Mouse (Mus musculus): ENCODE data around the gene Adap2.
"Not testable (repeated sequence)": the region's sequence is repeated elsewhere in the genome, so short reads cannot be mapped to it uniquely, and the experiment has no call there.

Gene Adap2

GRCm38 (mm10) chr11:80159018-80159417 is 5.1 kb downstream of the Adap2 start:
- no peak for ATAC-seq (ENCODE audit: low TSS enrichment)

GRCm38 (mm10) chr11:80161041-80161440 is 7.1 kb downstream of the Adap2 start:
- no peak for ATAC-seq (ENCODE audit: low TSS enrichment)

GRCm38 (mm10) chr11:80163362-80164116 is 9.6 kb downstream of the Adap2 start:
- ATAC-seq (ENCODE audit: low TSS enrichment), result no peak

- ATAC-seq (ENCODE audit: low TSS enrichment), result no peak
Observed at GRCm38 (mm10) chr11:80164224-80164623, 10.3 kb downstream of the Adap2 start.

DNA sequence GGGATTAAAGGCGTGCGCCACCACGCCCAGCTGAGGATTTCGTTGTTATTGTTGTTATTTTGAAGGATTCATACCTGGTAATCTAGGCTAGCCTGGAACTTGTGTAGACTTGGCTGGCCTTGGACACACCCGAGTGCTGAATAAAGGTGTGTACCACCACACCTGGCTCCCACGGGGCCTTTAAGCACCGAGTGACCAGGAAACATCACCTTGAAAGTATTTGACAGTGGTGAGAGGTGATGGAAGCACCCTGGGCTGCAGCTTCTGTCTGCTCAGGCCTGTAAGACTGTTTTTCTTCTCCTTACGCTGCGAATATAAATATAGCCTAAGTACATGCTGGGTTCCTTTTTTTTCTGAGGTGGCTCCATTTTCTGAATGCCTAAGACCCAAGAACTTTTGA is 14.2 kb downstream of the Adap2 start:
- ATAC-seq (ENCODE audit: low TSS enrichment), result no peak

DNA sequence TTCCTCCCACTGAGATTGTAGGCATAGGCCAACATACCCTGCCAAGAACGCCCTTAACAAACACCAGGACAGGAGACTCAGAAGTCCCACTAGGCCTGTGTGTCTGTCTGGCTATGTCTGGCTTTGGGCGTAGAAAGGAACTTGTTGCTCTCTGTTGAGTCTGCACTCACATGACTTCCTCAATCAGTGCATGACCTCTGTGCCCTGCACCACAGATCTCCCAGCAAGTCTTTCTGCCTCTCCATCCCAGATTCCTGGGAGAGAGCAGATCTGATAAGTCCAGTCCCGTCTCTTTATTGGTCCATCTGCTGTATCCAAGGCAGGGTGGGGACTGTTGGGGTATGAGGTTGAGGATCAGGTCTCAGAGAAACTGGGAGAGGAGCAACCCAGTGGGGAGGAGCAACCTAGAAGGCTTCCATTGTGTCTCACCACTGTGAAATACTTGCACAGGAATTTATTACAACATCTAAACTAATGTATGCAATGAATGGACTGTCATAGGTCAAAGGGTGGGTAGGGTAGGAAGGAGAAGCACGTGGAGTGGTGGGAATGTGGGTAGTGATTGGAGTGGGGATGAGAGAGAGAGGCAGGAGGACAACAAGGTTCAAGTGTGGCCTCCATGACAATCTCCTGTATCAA is 14.8 kb downstream of the Adap2 start:
- no peak for ATAC-seq (ENCODE audit: low TSS enrichment)

DNA sequence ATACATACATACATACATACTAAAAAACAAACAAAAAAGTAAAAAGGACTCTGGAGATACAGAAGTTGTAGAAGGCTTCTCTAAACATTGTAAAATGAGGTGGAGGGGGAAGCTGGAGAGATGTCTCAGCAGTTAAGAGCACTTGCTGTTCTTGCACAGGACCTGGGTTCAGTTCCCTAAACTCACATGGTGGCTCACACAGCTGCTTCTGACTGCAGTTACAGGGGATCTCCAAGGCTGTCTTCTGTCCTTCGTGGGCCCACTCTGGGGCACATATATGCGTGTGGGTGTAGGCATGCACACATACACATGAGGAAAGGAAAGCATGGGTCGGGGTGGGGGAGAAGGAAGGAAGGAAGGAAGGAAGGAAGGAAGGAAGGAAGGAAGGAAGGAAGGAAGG is 15.7 kb downstream of the Adap2 start:
- ATAC-seq (ENCODE audit: low TSS enrichment), result no peak

- no peak for ATAC-seq (ENCODE audit: low TSS enrichment)
Observed at GRCm38 (mm10) chr11:80170351-80170750, 16.4 kb downstream of the Adap2 start.

DNA sequence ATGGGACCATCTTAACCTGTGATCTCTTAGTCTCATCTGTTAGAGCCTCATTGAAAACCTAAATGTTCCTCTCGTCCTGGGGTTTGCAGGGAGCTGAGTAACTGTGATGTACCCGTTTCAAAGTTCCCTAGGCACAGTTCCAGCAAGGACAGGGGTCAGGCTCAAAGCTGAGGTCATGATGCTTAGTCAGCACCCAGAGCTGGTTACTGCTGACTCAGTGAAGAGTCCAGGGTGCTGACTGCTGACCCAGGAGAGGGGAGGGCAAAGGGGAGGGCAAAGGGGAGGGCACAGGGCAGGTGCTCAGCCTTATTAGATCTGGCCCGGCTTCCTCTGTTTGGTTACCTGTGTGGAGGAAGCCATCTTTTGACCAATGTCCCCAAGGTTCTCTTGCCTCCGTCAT is 18.0 kb downstream of the Adap2 start:
- no peak for ATAC-seq (ENCODE audit: low TSS enrichment)

DNA sequence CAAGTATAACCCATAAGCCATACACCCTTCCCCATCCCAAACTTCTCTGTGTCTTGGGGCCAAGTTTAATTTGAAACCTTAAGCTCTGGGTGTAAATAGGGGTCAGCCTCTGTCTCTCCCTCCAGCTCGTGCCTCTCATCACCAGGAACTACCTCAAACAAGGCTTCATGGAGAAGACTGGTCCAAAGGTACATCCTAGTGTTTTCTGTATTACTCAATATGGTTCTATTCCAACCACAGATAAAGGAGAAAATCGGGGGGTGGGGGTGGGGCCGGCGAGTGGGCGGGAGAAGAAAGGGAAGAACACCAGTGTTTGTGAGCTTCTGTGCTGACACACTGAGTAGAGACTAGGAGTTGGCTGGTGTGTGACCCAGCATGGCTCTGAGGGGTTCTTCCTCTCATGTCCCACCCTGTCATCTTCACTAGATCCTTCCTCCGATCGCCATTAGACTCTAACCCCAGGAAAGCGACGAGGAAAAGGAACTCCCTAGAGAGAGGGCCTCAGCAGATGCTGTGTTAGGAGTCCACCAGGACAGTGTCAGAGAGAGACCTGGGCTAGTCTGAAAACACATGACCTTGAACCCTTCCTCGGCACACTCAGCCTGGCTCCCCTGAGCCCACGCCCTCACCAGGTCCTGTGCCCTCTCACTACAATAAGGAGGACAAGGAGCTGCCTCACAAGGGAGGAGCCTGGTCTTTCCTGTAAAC is 20.2 kb downstream of the Adap2 start:
- no peak for ATAC-seq (ENCODE audit: low TSS enrichment)

DNA sequence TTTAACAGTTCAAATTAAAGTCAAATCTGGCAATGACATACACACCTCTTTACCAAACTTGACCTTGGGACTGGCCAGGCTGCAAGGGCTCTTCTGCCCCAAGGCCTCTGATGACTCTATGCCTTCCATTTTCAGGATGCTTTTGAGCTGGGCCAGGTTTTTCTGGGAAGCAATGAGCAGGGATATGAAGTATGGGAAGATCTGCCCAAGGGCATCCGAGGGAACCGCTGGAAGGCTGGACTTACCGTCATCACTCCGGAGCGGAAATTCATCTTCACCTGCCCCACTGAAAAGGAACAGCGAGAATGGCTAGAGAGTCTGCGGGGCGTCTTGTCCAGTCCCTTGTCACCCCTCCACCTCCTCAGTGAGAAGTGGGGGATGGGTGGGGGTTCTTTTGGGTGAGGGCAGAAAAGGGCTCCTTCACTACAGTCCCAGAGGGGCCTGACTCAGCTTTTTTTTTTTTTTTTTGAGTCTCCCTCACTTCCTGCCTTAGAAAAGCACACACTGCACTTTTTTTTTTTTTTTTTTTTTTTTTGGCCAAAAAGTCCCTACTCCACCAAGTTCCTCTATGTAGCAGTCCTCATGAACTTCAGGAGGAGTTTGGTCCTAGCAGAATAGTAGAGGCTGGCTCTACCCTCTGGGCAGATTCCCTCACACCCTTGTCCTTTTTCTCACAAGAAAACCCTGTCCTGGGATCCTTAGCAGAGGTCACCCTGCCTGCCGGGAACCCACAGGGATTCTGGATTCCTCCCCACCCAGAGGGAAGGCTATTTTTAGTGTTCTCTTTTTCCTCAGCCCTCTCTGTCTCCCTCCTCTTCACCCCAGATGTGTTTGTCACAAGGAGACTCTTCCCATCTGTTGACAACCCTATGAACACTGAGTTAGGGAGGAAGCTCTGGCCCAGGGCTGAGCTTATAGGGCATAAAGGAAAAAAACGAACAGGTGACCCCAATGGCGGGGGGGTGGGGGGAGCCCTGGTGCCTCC is 23.3 kb downstream of the Adap2 start:
- no peak for ATAC-seq (ENCODE audit: low TSS enrichment)

- no peak for ATAC-seq (ENCODE audit: low TSS enrichment)
Observed at GRCm38 (mm10) chr11:80178316-80178715, 24.4 kb downstream of the Adap2 start.

DNA sequence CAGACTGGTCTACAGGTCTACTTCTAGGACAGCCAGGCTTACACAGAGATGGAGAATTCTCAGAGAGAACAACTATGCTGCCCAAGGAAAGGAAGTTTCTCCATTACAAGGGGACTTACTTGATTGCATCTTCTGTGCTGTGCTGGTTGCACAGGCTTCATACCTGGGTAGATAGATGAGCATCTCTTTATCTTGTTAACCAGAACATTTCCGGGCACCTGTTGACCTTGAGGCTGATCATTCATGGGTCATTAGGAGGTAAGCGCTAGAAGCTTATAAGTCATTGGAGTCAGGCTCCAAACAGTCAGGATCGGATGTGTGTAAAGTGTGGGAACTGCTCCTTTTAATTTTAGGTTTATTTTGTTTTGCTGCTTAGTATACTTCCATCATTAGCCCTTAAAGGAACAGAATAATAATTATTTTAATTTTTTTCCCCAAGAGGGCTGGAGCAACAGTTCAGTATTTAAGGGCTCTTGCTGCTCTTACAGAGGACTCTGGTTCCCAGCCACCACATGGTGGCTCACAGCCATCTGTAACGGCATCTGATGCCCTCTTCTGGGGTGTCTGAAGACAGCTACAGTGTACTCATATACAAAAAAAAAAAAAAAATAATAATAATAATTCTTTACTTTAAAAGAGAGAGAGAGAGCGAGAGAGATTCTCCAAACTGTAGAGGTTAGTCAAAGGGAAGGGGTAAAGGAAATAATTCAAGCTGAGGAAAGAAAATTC is 27.3 kb downstream of the Adap2 start:
- no peak for ATAC-seq (ENCODE audit: low TSS enrichment)

- 0 out of 2 replicates have a peak, but pooled peaks have one; percentile 57 for ATAC-seq (ENCODE audit: low TSS enrichment)
Observed at GRCm38 (mm10) chr11:80183054-80183704, 29.3 kb downstream of the Adap2 start.

GRCm38 (mm10) chr11:80183705-80184255 is 29.9 kb downstream of the Adap2 start, which contains the start of gene Rnf135:
TSS of gene Rnf135 (plus strand) at chr11:80183851.
- peak; percentile 98 for ATAC-seq (ENCODE audit: low TSS enrichment)

DNA sequence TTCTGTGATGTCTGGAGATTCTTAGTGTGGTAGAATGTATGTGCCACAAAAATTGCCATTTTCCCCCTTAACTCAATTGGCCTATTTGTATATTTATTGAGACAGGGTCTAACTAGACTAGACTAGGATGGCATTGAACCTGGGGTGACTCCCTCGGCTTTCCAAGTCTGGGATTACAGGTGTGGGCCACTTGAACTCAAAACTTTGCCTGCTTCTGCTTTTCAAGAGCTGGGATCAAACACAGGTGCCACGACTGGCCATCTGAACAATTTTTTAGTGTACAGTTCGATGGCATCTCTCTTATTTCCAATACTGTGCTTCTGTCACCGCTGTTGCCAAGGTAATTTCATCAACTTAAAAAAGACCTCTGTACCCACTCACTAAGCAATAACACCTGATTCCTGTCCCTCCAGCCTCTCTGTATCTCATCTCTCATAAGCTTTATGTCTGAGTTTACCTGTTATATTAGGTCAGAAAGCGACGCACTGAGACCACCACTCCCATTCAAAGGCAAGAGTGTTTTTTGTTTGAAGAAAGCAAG is 30.7 kb downstream of the Adap2 start:
- ATAC-seq (ENCODE audit: low TSS enrichment), result no peak

GRCm38 (mm10) chr11:80185441-80185976 is 31.6 kb downstream of the Adap2 start:
- not testable (repeated sequence) for ATAC-seq (ENCODE audit: low TSS enrichment)

DNA sequence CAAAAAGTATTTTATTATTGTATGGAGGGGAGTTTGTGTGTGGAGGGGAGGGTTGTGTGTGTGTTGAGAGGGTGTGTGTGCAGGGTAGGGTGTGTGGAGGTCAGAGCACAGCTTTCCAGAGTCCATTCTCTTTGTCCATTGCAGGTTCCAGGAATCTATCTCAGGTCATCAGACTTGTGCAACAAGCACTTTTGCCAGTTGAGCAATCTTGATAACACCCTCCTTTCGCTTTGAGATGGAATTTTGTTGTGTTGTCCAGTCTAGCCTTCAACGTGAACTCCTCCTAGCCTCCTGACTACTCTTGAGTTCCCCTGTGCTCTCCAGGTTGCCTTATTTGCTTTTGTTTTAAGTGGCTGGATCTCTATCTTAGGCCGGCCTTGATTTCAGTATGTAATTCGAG is 36.4 kb downstream of the Adap2 start:
- no peak for ATAC-seq (ENCODE audit: low TSS enrichment)

DNA sequence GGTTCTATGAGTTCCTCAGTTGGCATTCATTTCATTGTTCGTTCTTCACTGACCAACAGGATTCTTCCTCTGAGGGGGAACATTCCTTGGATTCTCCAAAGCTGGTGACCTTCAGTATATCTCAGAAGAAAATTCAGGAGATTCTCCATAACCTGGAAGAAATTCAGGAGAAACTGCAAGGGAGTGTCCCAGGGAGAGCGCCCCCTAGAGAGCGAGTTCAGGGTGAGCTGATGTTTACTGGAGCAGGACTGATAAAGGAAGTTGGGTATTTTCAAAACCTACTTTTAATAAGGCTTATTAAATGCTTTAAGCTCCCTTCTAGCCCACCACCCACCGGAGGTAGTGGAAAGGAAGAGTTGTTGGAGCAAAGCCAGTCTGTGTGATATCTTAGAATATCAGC is 39.9 kb downstream of the Adap2 start:
- no peak for ATAC-seq (ENCODE audit: low TSS enrichment)

Data from frontal cortex, adult (tissue).